Mouse (Mus musculus) embryonic facial prominence, embryonic 15.5 days (tissue): ENCODE data around the gene Chn2. TPM values are rescaled to one million over a fixed set of nuclear protein-coding genes. Genes with fewer than 3 reads are reported as not detected.

Experiments used
- ATAC-seq: fragments of 200-750 bp; cut with Nextera tagmentation; 2 replicates; pipeline ENCODE4 v1.8.0; 2017; ENCODE audit warnings: low read depth, moderate TSS enrichment; ENCODE audit not compliant: insufficient number of reproducible peaks, low FRiP score, low TSS enrichment
- H3K27ac ChIP-seq: fragments of 300-500 bp; sonication (generic); replicated peaks from 2 replicates; pipeline ENCODE4 v1.5.1; 2015; ENCODE audit warnings: mild to moderate bottlenecking, inconsistent platforms
- H3K27me3 ChIP-seq: fragments of 300-500 bp; sonication (generic); 2 replicates; pipeline ENCODE4 v1.6.1; 2015; ENCODE audit warnings: inconsistent platforms
- H3K36me3 ChIP-seq: fragments of 300-500 bp; sonication (generic); 2 replicates; pipeline ENCODE4 v1.6.1; 2015; ENCODE audit warnings: mild to moderate bottlenecking, inconsistent platforms
- H3K4me1 ChIP-seq: fragments of 300-500 bp; sonication (generic); 2 replicates; pipeline ENCODE4 v1.6.1; 2015; ENCODE audit warnings: inconsistent platforms
- H3K4me2 ChIP-seq: fragments of 300-500 bp; sonication (generic); replicated peaks from 2 replicates; pipeline ENCODE4 v1.6.1; 2015; ENCODE audit warnings: mild to moderate bottlenecking, inconsistent platforms
- H3K4me3 ChIP-seq: fragments of 300-500 bp; sonication (generic); replicated peaks from 2 replicates; pipeline ENCODE4 v1.5.1; 2015; ENCODE audit warnings: mild to moderate bottlenecking, inconsistent platforms
- H3K9ac ChIP-seq: fragments of 300-500 bp; sonication (generic); 2 replicates; pipeline ENCODE4 v1.6.1; 2015; ENCODE audit warnings: inconsistent platforms
- H3K9me3 ChIP-seq: fragments of 300-500 bp; sonication (generic); replicated peaks from 2 replicates; pipeline ENCODE4 v1.6.1; 2016; ENCODE audit warnings: inconsistent platforms
- WGBS: fragments of 180-500 bp; shearing (Covaris S2); methylation state at CpG from one replicate; pipeline ENCODE4 v1.1.7; 2015; 5-methylcytosine and 5-hydroxymethylcytosine counted together
- polyA plus RNA-seq: library from polyadenylated mRNA; unstranded; fragments of >200 nt; fragmentation: Nextera tagmentation; extraction: Ambion mirVana; gene quantifications from 2 replicates; pipeline ENCODE4 v1.2.1, GENCODE M21; 2015

Chn2 gene
- polyA plus RNA-seq, 1 experiment from 2014 or later = 12.2 TPM

DNA sequence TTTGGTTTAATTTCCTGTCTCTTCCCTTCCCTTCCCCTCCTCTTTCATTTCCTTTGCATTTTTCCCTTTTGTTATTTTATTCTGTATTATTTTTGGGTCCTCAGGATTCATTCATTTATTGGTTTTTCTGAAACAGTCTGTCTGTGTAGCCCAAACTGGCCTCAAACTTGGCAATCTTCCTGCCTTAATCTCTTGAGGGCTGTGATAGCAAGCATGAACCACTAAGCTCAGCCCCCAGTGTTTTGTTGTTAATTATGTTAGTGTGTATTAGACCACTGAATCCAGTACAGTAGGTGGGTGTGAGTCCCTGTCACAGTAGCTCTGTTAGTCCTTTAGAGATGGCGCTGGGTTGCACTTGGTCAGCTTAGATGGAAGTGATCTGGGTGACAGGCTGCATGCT lies 93.2 kb downstream of the Chn2 start:
- no peak for ATAC-seq
- no peaks in the 10 kb centered on the region for H3K9me3 ChIP-seq
- no peaks in the 10 kb centered on the region for H3K27me3 ChIP-seq
- H3K27ac ChIP-seq = no peak overlapping the region
- no peak overlapping the region for H3K4me2 ChIP-seq
- H3K9ac ChIP-seq = no peak overlapping the region
- no peaks in the 10 kb centered on the region for H3K36me3 ChIP-seq
- H3K4me1 ChIP-seq = no peaks in the 10 kb centered on the region
- H3K4me3 ChIP-seq = no peak overlapping the region
- WGBS = 78% methylated on average over 1 of the region's 1 CpGs

DNA sequence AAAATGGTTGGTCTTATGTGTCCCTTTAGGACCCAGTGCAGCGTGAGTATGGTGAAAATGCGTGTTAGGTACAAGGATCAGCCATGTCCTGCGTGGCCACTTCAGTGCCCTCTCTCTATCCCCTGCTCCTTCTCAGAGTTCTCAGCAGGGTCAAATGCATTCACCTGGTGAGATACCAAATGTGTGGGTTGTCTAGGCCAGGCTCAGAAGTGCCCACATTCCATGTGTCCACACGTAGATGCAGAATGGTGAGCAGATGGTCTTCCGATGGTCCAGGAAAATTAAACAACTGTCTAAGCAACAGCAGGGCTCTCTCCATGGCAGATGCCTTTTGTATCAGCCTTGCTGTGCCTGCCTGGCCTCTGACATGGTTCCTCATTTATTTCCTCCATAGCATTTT lies 93.9 kb downstream of the Chn2 start:
- Histone ChIP-seq H3K27ac (no peak overlapping the region), H3K27me3 (no peaks in the 10 kb centered on the region), H3K4me2 (no peak overlapping the region), H3K9me3 (no peaks in the 10 kb centered on the region), H3K9ac (no peak overlapping the region), H3K4me3 (no peak overlapping the region), H3K36me3 (no peaks in the 10 kb centered on the region), H3K4me1 (no peaks in the 10 kb centered on the region)
- no peak for ATAC-seq
- 75% methylated on average over 5 of the region's 5 CpGs for WGBS

DNA sequence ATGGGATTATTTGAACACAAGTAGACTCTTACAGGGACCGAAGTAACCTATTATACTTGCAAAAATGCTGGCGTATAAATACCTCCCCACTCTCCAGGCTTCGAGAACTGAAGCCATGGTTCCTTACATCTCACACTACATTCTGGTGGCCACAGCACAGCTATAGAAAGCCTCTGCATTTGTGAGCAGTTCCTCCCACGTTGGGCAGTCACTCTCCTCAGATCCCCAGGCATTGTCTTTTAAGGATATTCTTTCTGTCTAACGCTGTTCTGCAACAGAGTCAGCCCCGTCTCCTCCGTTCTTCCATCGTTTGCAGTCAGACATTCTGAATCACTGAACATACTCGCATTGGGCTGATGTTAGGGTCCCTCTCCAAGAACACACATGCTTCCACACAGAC lies 98.8 kb downstream of the Chn2 start:
- 90% methylated on average over 9 of the region's 9 CpGs for WGBS
- H3K9me3 ChIP-seq = no peaks in the 10 kb centered on the region
- H3K9ac ChIP-seq = no peak overlapping the region
- no peak overlapping the region for H3K4me2 ChIP-seq
- H3K4me3 ChIP-seq = no peak overlapping the region
- H3K27me3 ChIP-seq = no peaks in the 10 kb centered on the region
- ATAC-seq = no peak
- H3K27ac ChIP-seq = no peak overlapping the region
- H3K36me3 ChIP-seq = no peaks in the 10 kb centered on the region
- H3K4me1 ChIP-seq = 0 out of 2 replicates have a peak, but pooled peaks cover 4% of the 10 kb centered on the region

DNA sequence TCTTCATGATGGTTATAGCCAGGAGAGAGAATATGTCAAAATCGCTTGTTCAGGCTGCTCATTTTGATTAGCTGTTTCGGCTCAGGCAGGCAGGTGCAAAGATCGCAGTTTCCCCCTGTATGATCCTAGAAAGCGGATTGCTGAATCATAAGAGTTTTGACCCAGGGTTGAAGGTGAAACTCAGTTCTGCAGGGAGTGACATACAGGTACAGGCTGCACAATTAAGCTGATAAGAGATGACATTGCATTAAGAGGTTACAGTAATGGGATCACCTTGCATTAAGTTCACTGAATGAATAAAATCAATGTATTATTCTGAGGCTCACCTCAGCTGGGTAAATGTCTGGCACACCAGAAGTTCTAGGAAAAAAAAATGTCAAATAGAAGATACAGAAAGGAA lies 101.1 kb downstream of the Chn2 start:
- Histone ChIP-seq H3K9ac (no peak overlapping the region), H3K4me3 (no peak overlapping the region), H3K4me2 (no peak overlapping the region), H3K4me1 (0 out of 2 replicates have a peak, but pooled peaks cover 4% of the 10 kb centered on the region), H3K36me3 (no peaks in the 10 kb centered on the region), H3K27me3 (no peaks in the 10 kb centered on the region; the same call in 1 of the 2 replicates), H3K27ac (no peak overlapping the region), H3K9me3 (no peaks in the 10 kb centered on the region)
- 81% methylated on average over 4 of the region's 4 CpGs for WGBS
- no peak for ATAC-seq

DNA sequence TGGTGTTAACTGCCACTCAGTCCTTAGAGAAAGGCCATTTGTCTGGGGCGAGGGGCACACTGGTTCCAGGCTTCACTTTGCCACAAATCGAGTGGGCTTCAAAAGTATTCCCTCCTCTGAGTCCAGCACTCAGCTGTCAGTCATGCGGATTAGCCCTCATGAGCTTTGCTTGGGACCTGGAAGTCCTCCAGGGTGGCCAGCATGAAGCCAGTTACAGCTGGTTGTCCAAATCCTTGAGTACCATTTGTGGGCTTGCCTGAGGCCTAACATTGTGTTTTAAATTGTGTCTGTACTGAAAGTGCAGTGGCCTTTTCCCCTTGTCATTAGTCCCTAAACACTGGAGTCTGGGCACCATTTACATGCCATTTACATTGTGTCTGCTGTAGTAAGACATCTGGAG lies 101.8 kb downstream of the Chn2 start:
- Histone ChIP-seq H3K27ac (no peak overlapping the region), H3K27me3 (no peaks in the 10 kb centered on the region; the same call in 1 of the 2 replicates), H3K4me1 (0 out of 2 replicates have a peak, but pooled peaks cover 4% of the 10 kb centered on the region), H3K4me2 (no peak overlapping the region), H3K36me3 (no peaks in the 10 kb centered on the region), H3K9me3 (no peaks in the 10 kb centered on the region), H3K4me3 (no peak overlapping the region), H3K9ac (no peak overlapping the region)
- ATAC-seq = no peak
- WGBS = 71% methylated on average over 3 of the region's 3 CpGs

DNA sequence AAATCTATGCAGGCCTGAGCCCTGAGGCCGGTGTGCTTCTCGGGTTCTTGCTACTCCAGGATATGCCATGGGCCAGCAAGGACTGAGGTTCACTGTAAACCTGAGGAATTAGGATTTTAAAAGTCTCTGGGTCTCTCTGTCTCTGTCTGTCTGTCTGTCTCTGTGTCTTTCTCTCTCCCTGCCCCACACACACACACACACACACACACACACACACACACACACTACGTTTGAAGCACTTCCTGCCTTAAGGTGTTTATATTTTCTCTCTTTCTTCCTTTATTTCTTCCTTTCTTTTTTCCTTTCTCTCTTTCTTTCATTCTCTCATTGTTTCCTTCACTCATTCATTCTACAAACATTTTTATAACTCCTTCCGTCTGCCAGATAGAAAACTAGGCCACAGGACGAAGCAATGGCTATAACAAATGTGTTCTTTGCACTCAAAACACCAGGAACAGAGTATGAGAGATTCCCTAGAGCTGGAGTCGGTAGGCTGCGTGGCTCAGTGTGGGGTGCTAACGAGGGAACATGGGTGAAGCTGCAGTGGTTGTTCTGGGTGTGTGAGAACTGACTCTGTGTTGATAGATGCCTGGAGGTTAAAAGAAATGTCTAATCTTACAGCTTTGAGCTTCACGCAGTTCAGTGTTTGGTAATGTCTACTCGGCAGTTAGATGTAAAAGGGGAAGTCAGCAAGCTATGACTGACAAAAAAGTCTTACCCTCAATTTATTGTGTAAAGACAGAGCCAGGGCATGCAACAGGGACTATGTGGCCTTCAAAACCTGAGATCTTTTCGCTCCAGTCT lies 103.7 kb downstream of the Chn2 start:
- H3K4me2 ChIP-seq = no peak overlapping the region
- ATAC-seq = no peak
- H3K4me3 ChIP-seq = no peak overlapping the region
- 69% methylated on average over 11 of the region's 11 CpGs for WGBS
- H3K9me3 ChIP-seq = no peaks in the 10 kb centered on the region
- H3K9ac ChIP-seq = no peak overlapping the region
- H3K36me3 ChIP-seq = no peaks in the 10 kb centered on the region
- H3K4me1 ChIP-seq = 0 out of 2 replicates have a peak, but pooled peaks cover 4% of the 10 kb centered on the region
- H3K27me3 ChIP-seq = no peaks in the 10 kb centered on the region; the same call in 1 of the 2 replicates
- no peak overlapping the region for H3K27ac ChIP-seq

DNA sequence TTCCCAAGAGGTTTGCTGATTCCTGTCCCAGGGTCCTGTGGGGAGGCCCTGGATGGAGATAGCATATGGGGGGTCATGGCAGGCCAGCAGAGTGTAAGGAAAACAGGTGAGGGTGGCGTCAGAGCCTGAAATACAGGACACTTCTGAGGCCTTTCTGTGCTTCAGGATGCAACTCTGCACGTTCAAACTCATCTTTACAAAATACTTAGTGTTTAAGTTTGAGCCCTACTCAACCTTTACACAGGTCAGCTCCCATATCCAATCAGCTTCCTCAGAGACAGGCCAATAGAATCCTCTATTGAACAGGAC lies 104.3 kb downstream of the Chn2 start:
- 82% methylated on average over 2 of the region's 2 CpGs for WGBS
- Histone ChIP-seq H3K9ac (no peak overlapping the region), H3K27ac (no peak overlapping the region), H3K4me2 (no peak overlapping the region), H3K27me3 (no peaks in the 10 kb centered on the region; the same call in 1 of the 2 replicates), H3K4me1 (0 out of 2 replicates have a peak, but pooled peaks cover 4% of the 10 kb centered on the region), H3K4me3 (no peak overlapping the region), H3K9me3 (no peaks in the 10 kb centered on the region), H3K36me3 (no peaks in the 10 kb centered on the region)
- no peak for ATAC-seq

DNA sequence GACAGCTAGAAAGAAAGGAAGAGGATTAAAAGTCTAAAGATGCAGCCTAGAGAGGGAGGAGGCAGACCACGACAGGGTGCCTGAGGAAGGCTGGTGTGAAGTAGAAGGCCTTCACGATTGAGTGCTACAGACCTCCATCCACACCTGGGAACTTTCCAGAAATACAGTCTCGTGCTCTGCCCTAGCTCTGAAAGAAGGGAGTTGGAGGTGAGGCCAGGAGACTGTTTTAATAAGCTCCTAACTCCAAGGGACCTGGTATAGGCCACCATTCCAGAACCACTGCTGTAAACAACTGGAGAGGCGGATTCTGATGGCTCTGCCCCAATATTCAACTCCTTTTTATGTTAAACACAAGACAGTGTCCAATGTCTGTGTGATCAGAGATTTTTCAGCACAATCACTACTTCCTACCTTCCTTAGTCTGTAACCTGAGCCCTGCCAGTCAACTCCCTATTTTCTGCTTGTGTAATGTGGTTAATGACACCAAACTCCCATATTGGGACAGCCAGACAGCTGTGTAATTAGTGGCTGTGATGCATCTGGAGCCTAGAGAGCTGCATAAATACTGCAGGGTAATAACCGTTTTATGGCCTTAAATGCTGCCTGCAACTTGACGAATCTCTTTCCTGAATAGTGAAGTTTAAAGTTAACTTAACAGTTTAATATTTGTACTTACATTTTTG lies 109.6 kb downstream of the Chn2 start:
- no peak for ATAC-seq
- Histone ChIP-seq H3K4me2 (no peak overlapping the region), H3K4me3 (no peak overlapping the region), H3K9me3 (no peaks in the 10 kb centered on the region), H3K4me1 (peaks cover 4% of the 10 kb centered on the region; the same call in 1 of the 2 replicates), H3K9ac (no peak overlapping the region), H3K27me3 (no peaks in the 10 kb centered on the region; the same call in 1 of the 2 replicates), H3K36me3 (no peaks in the 10 kb centered on the region), H3K27ac (no peak overlapping the region)
- 55% methylated on average over 6 of the region's 6 CpGs for WGBS

DNA sequence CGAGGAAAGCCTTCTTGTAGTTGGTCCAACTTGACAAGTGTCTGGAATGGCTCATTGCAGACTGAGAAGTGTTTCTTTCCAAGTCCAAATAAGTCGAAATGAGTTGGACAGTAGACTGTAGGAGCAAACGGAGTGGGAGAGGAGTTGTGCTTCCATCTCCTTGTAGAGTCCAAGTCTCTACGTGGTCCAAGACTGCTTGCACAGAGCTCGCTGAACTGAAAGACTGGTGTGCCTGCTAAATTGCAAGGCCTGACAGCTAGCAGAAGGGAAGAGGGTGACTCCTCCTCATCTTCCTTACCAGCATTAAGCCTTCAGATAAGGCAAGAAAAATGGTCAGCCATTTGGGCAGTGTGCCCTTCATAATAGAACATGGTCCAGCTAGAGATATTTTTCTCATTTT lies 111.5 kb downstream of the Chn2 start:
- Histone ChIP-seq H3K4me3 (no peak overlapping the region), H3K36me3 (no peaks in the 10 kb centered on the region), H3K9ac (no peak overlapping the region), H3K4me2 (no peak overlapping the region), H3K4me1 (peaks cover 4% of the 10 kb centered on the region; the same call in 1 of the 2 replicates), H3K9me3 (no peaks in the 10 kb centered on the region), H3K27ac (no peak overlapping the region), H3K27me3 (no peaks in the 10 kb centered on the region)
- WGBS = 81% methylated on average over 5 of the region's 5 CpGs
- ATAC-seq = no peak

DNA sequence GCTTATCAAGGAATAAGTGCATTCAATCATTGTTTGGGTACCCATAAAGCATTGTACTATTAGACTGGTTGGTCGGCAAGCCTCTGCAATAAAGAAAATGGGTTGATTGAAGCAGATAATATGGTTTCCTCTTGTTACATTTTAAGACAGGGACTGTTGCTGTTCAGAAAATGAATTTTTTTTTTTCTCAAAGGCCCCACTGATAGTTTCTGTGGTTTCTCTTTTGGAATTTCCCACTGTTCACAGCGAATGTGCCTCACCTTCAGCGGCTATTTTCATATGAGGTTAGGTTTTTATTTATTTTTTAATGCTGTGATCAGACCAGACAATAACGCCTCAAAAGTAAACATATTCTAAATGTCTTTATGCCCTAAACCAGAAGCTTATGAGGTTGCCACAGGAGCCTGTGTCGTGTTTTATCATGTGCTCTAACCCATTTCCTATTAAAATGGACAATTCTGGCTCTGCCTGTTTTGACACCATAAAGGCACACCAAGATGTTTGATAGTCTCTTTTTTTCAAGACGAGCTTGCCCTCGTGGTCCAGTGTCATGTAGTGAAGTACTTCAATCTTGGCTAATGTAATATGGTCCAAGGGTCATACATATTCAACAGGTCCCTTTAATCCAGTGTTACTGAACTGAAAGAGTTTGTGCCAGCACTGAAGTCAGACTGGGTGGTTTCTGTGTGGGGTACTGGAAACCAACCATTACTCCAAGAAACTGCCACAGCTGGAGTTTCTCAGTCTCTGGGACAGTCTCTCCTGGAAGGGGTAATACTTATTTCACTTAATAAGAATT lies 112.3 kb downstream of the Chn2 start:
- Histone ChIP-seq H3K27ac (no peak overlapping the region), H3K36me3 (no peaks in the 10 kb centered on the region), H3K27me3 (no peaks in the 10 kb centered on the region), H3K4me2 (no peak overlapping the region), H3K4me3 (no peak overlapping the region), H3K9ac (no peak overlapping the region), H3K4me1 (peaks cover 4% of the 10 kb centered on the region; the same call in 1 of the 2 replicates), H3K9me3 (no peaks in the 10 kb centered on the region)
- no peak for ATAC-seq
- WGBS = 78% methylated on average over 7 of the region's 7 CpGs

DNA sequence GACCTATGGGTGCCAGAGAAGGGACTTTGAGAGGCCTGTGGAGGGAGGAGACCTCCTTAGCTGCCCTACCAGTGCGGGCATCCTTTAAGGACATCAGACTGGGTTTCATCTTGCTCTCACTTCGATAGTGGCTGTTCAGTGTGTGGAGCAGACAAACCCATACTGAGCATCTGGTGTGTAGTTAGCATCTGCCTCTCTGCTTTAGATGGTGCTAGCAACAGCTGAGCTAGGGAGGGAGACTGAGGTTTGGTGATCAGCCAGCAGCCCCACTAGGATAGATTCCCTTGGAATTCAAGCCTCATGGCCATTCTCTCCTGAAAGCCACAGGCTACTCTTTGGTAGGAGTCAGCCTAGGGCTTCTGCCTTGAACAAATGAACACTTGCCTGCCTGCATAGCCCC lies 117.7 kb downstream of the Chn2 start:
- H3K4me3 ChIP-seq = no peak overlapping the region
- 88% methylated on average over 2 of the region's 2 CpGs for WGBS

More for the DNA sequence above, 117.7 kb downstream of the Chn2 start:
- Histone ChIP-seq H3K27ac (no peak overlapping the region), H3K4me1 (no peaks in the 10 kb centered on the region), H3K4me2 (no peak overlapping the region), H3K27me3 (no peaks in the 10 kb centered on the region), H3K9ac (no peak overlapping the region), H3K9me3 (no peaks in the 10 kb centered on the region), H3K36me3 (no peaks in the 10 kb centered on the region)
- no peak for ATAC-seq
